ENCODE assay signal across 32 mouse cellular contexts in genomic region chr16:96774245-96774644, GRCm38 (mm10).
"Had no signal": no experiment of that assay in that cellular context is flagged by ENCODE, and none has a peak within 500 bp of the region (broad histone marks: within the 10 kb centered on the region; RNA-seq: fewer than 3 reads in every experiment).

No protein-coding gene starts in this region.

- H3K4me3 ChIP-seq: limb, embryonic 10.5 days; limb, embryonic 12.5 days; limb, embryonic 13.5 days; limb, embryonic 15.5 days; liver, embryonic 12.5 days; liver, embryonic 13.5 days; liver, embryonic 15.5 days; lung, embryonic 15.5 days; midbrain, embryonic 10.5 days; midbrain, embryonic 12.5 days; midbrain, embryonic 13.5 days; midbrain, embryonic 15.5 days; myocyte; neural tube, embryonic 12.5 days had no signal

- H3K27ac ChIP-seq: limb, embryonic 10.5 days; limb, embryonic 12.5 days; limb, embryonic 13.5 days; limb, embryonic 15.5 days; liver, embryonic 12.5 days; liver, embryonic 13.5 days; liver, embryonic 14.5 days; liver, embryonic 15.5 days; lung, embryonic 15.5 days; macrophage; midbrain, embryonic 10.5 days; midbrain, embryonic 12.5 days; midbrain, embryonic 13.5 days; midbrain, embryonic 15.5 days; neural tube, embryonic 12.5 days had no signal

- ATAC-seq: liver, embryonic 12.5 days; liver, postnatal 0 days; lung, postnatal 0 days; midbrain, embryonic 13.5 days; midbrain, embryonic 15.5 days; midbrain, embryonic 16.5 days had no signal

- H3K4me1 ChIP-seq: limb, embryonic 10.5 days; limb, embryonic 12.5 days; limb, embryonic 13.5 days; limb, embryonic 15.5 days; liver, embryonic 12.5 days; liver, embryonic 13.5 days; liver, embryonic 15.5 days; lung, embryonic 15.5 days; megakaryocyte, embryonic 14.5 days; neural tube, embryonic 12.5 days had no signal

- H3K27me3 ChIP-seq: limb, embryonic 12.5 days; limb, embryonic 13.5 days; limb, embryonic 15.5 days; liver, embryonic 12.5 days; liver, embryonic 13.5 days; liver, embryonic 15.5 days; lung, embryonic 15.5 days; megakaryocyte, embryonic 14.5 days; midbrain, embryonic 12.5 days; midbrain, embryonic 13.5 days; midbrain, embryonic 15.5 days; neural tube, embryonic 12.5 days had no signal

- DNase-seq: left cerebral cortex, postnatal 4 days; liver; liver, embryonic 13.5 days; liver, postnatal 0 days; lung, adult 18-20 months; lung, adult 2 months; lung, postnatal 10 days; lung, postnatal 14 days; lung, postnatal 36 days; lung, postnatal 4 days; midbrain, embryonic 14.5 days had no signal

- H3K4me2 ChIP-seq: limb, embryonic 12.5 days; limb, embryonic 13.5 days; limb, embryonic 15.5 days; liver, embryonic 11.5 days; liver, embryonic 12.5 days; liver, embryonic 13.5 days; liver, embryonic 15.5 days; lung, embryonic 14.5 days; lung, embryonic 15.5 days; midbrain, embryonic 11.5 days; midbrain, embryonic 12.5 days; midbrain, embryonic 13.5 days; midbrain, embryonic 15.5 days; neural tube, embryonic 12.5 days had no signal

- H3K9ac ChIP-seq: limb, embryonic 12.5 days; limb, embryonic 13.5 days; limb, embryonic 15.5 days; liver, embryonic 12.5 days; liver, embryonic 13.5 days; liver, embryonic 14.5 days; liver, embryonic 15.5 days; liver, postnatal 0 days; lung, embryonic 14.5 days; lung, embryonic 15.5 days; midbrain, embryonic 12.5 days; midbrain, embryonic 13.5 days; midbrain, embryonic 15.5 days; neural tube, embryonic 12.5 days had no signal

- H3K36me3 ChIP-seq: limb, embryonic 10.5 days; limb, embryonic 12.5 days; limb, embryonic 13.5 days; limb, embryonic 15.5 days; liver, embryonic 12.5 days; liver, embryonic 13.5 days; liver, embryonic 15.5 days; lung, embryonic 15.5 days; midbrain, embryonic 10.5 days; midbrain, embryonic 12.5 days; midbrain, embryonic 15.5 days; neural tube, embryonic 12.5 days had no signal

- H3K9me3 ChIP-seq: limb, embryonic 10.5 days; limb, embryonic 12.5 days; limb, embryonic 13.5 days; limb, embryonic 15.5 days; liver, embryonic 12.5 days; liver, embryonic 13.5 days; liver, embryonic 15.5 days; lung, embryonic 15.5 days; midbrain, embryonic 10.5 days; midbrain, embryonic 12.5 days; midbrain, embryonic 13.5 days; midbrain, embryonic 15.5 days; neural tube, embryonic 12.5 days had no signal
